Mouse (Mus musculus) heart, postnatal 14 days (tissue): ENCODE measurements around the gene Fthl17e. TPM values are rescaled to one million over a fixed set of nuclear protein-coding genes. Genes with fewer than 3 reads are reported as not detected.
"Not testable (repeated sequence)": the region's sequence is repeated elsewhere in the genome, so short reads cannot be mapped to it uniquely, and the experiment has no call there.

ENCODE experiments used
- DNase-seq, 2 experiments: peaks; one replicate each; pipeline ENCODE4 v3.0.0; 2021 to 2022
- intact Hi-C: fragments of 180-260 bp; cut with DNase I; formaldehyde crosslinking; loops from one replicate; pipeline ENCODE4 v1.15.1; 2025
- long read RNA-seq, 2 experiments: library from polyadenylated mRNA; stranded (forward); transcript quantifications; one replicate each; pipeline ENCODE4 v2.0.0; 2021
- total RNA-seq, 2 experiments: library from RNA; stranded (reverse); gene quantifications; 2 replicates each; pipeline ENCODE4 v1.2.3; 2021

The Fthl17e gene
- not detected for total RNA-seq
- long read RNA-seq, experiment 1 = 0 reads
- long read RNA-seq, experiment 2 = 0 reads

DNA sequence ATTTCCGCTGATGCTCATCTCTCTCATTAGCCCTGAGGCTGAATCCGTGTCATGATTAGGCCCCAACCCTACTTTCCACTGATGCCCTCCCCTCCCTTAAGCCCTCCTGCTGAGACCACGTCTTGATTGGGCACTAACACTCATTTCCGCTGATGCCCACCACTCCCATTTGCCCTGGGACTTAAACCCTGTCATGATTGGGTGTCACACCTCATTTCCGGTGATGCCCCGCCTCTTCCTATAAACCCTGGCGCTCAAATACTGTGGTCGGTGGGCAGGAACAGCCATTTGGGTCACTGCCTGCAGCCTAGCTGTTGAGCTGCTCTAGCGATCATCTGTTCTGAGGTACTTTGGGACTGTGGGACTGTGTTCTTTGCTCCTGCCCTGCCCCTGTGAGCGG is at the start of gene Fthl17e:
Gene Fthl17e, plus strand, starts transcription at position 301 of the 400 bp plus-strand sequence.
- intact Hi-C loops, DNase-seq: not testable (repeated sequence)

- DNase-seq, intact Hi-C loops: not testable (repeated sequence)
Observed at GRCm38 (mm10) chrX:8986655-8987054, 46.6 kb upstream of the Fthl17e start, which contains the start of gene Fthl17d. TSS of gene Fthl17d (minus strand) at chrX:8986755.

DNA sequence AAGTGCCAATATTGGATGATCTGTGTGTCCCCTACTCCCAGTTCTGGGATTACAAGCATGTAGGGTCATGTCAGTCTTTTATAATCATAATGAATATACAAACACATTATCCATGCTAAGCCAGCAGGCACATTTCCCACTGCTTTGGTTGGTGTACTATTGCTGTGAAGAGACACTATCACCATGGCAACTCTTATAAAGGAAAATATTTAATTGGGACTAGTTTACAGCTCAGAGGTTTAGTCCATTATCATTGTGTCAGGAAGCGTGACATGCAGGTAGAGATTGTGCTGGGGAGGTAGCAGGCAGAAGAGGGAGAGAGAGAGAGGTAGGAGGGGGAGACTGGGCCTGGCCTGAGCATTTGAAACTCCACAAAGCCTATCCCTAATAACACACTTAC is 17.2 kb upstream of the Fthl17e start:
- intact Hi-C loops = no loop called here
- no peak for DNase-seq

- intact Hi-C loops = no loop called here
- no peak for DNase-seq
Observed at GRCm38 (mm10) chrX:9019481-9019880, 13.8 kb upstream of the Fthl17e start.

DNA sequence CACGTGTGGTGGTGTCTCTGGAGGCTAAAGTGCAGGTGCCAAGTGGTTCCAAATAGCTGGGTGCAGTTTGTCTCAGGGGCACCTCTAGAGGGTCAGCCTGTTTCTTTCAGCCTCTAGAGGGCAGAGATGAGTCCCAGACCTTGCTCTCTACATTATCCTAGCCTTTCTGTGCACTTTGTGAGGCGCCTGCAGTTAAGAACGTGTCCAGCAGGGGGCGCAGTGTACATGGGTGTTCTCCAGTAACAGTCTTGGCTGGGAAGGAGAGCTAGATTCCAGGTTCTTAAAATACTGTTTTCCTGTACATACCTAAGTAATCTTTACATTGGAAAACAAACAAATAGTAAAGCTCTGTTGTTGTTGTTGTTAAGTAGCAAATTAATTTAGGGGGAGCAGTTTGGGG is 8.3 kb downstream of the Fthl17e start:
- intact Hi-C loops, DNase-seq: not testable (repeated sequence)

DNA sequence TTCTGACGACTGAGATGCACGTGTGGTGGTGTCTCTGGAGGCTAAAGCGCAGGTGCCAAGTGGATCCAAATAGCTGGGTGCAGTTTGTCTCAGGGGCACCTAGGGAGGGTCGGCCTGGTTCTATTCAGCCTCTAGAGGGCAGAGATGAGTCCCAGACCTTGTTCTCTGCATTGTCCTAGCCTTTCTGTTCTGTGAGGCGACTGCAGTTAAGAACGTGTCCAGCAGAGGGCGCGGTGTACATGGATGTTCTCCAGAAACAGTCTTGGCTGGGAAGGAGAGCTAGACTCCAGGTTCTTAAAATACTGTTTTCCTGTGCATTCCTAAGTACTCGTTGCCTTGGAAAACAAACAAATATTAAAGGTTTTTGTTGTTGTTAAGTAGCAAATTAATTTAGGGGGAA is 27.7 kb downstream of the Fthl17e start:
- peak; percentile 34 to 82 for DNase-seq
- intact Hi-C loops = not testable (repeated sequence)

DNA sequence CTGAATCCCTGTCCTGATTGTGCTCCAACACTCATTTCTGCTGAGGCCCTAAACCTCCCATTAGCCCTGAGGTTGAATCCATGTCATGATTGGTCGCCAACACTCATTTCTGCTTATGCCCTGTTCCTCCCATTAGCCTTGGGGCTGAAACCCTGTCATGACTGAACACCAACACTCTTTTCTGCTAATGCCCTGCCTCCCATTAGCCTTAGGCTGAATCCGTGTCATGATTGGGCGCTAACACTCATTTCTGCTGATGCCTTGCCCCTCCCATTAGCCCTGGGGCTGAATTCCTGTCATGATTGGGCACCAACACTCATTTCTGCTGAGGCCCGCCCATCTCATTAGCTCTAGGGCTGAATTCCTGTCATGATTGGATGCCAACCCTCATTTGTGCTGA is 28.8 kb downstream of the Fthl17e start:
- DNase-seq = no peak
- intact Hi-C loops = no loop called here

- DNase-seq, intact Hi-C loops: not testable (repeated sequence)
Observed at GRCm38 (mm10) chrX:9062715-9063114, 29.4 kb downstream of the Fthl17e start, which contains the start of gene Fthl17f. TSS of gene Fthl17f (plus strand) at chrX:9063015.

DNA sequence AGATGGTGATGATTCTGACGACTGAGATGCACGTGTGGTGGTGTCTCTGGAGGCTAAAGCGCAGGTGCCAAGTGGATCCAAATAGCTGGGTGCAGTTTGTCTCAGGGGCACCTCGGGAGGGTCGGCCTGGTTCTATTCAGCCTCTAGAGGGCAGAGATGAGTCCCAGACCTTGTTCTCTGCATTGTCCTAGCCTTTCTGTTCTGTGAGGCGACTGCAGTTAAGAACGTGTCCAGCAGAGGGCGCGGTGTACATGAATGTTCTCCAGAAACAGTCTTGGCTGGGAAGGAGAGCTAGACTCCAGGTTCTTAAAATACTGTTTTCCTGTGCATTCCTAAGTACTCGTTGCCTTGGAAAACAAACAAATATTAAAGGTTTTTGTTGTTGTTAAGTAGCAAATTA is 44.4 kb downstream of the Fthl17e start:
- DNase-seq = peak; percentile 56 to 58
- intact Hi-C loops = not testable (repeated sequence)

Other genes starting within 250 kb of the Fthl17e start
- not detected for gene Ssxb5, start 229.8 kb upstream of the Fthl17e start, total RNA-seq
- gene Gm6592, start 189.5 kb upstream of the Fthl17e start, total RNA-seq = not detected
- not detected for gene Gm5751, start 159.2 kb upstream of the Fthl17e start, total RNA-seq
- under 1 TPM; 0.72 to 0.80 TPM for gene B630019K06Rik, start 141.1 kb upstream of the Fthl17e start, total RNA-seq
- gene Fthl17b, start 70.5 kb upstream of the Fthl17e start, total RNA-seq = not detected
- gene Fthl17c, start 56.9 kb upstream of the Fthl17e start, total RNA-seq = not detected
- not detected for gene Fthl17d, start 46.7 kb upstream of the Fthl17e start, total RNA-seq
- not detected for gene Fthl17f, start 29.5 kb downstream of the Fthl17e start, total RNA-seq
- not detected for gene 4930402K13Rik, start 71.1 kb downstream of the Fthl17e start, total RNA-seq
- 1 to 10 TPM; 4.0 to 4.1 TPM for gene Lancl3, start 166.4 kb downstream of the Fthl17e start, total RNA-seq
- not detected for gene Gm14862, start 223.4 kb downstream of the Fthl17e start, total RNA-seq
- gene Xk, start 239.3 kb downstream of the Fthl17e start, total RNA-seq = 1 to 10 TPM; 4.1 to 6.1 TPM